Mouse (Mus musculus): ENCODE measurements around the gene Gm21985.
"Not testable (repeated sequence)": the region's sequence is repeated elsewhere in the genome, so short reads cannot be mapped to it uniquely, and the experiment has no call there.

The Gm21985 gene

DNA sequence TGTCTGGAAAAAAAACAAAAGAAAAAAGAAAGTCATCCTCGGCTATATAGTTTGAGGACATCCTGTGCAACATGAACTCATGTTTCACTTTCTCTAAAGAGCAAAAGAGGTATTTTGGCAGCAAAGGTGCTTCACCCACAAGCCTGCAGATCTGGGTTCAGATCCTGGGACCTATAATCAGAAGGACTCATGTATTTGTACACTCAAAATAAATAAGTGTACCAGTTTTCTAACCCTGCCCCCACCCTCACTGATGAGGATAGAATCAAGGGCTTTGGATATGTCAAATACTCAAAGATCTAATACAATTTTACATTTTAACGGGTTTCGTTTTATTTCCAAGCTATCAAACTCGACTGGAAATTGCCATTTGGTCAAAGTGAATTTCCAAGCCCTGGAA, 1.8 kb upstream of the Gm21985 start:
- no peak for DNase-seq (ENCODE audit: low read depth, low spot score)

GRCm38 (mm10) chr2:112265448-112266241, 469 bp upstream of the Gm21985 start, which contains the start of gene Slc12a6:
Gene Slc12a6, plus strand, starts transcription at chr2:112265825.
- DNase-seq (ENCODE audit: low read depth, low spot score) = peak; percentile 95

- peak; percentile 19 for DNase-seq (ENCODE audit: low read depth, low spot score)
Observed at GRCm38 (mm10) chr2:112266780-112267179, 666 bp downstream of the Gm21985 start.

DNA sequence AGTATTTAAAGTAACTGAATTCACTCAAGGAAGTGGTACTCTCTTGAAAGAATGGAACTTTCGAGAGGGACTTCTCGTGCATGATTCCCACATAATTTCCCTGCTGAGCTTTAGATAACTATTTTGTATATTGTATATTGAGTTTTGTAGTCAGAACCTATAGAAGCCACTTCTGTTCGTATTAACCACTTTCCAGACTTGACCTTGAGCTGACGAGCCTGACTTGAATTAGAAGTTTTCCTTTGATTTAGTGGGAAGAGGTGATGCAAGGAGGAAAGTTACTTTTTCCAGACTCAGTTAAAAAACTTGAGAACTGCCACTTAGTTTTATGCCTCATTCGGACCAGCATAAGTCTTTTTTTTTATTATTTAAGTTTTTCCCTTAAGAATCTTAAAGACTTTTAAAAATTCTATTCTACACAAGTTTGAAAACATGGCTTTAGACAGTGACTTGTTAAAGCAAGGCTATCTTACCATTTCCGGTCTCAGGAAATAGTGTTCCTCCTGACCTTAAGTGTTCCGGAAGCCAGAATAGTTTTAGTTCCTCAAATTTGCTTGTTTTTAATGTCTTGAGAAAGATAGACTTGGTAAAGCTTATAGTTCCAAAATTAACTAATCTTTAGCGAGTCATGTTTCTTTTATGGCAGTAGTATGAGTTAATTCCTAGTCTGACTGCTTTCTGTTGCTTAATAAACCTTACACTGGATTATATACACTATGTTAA, 1.6 kb downstream of the Gm21985 start:
- peak; percentile 41 for DNase-seq (ENCODE audit: low read depth, low spot score)

DNA sequence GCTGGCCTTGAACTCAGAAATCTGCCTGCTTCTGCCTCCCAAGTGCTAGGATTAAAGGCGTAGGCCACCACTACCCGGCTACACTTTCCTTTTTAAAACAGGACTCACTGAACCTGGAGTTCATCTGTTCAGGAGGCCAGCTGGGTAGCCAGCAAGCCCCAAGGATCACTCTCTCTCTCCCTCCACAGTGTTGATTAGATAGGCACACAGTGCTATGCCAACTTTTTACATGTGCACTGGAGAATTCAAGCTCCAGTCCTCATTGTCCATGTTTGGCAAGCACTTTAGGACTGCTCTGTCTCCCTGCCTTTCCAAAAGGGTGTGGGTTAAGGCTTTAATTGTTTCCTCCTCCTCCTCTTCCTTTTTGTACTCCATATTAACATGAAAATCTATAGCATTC, 3.9 kb downstream of the Gm21985 start:
- DNase-seq (ENCODE audit: low read depth, low spot score) = no peak

GRCm38 (mm10) chr2:112272909-112273308, 6.8 kb downstream of the Gm21985 start:
- DNase-seq (ENCODE audit: low read depth, low spot score) = no peak

DNA sequence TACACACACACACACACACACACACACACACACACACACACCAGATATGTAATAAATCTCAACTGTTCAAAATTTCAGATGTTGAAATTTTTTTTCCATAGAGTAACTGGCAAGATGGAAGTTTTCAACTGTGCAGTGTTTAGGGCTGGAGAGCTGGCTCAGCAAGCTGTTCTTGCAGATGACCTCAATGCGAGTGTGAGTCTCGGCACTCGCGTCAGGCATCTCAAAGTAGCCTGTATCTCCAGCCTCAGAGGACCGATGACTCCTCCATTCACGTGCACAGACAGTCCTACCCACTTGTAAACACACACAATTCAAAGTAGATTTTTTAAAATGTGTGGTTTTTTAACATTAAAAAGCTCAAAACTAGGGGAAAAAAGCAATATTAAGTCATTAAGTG, 7.4 kb downstream of the Gm21985 start:
- no peak for DNase-seq (ENCODE audit: low read depth, low spot score)

DNA sequence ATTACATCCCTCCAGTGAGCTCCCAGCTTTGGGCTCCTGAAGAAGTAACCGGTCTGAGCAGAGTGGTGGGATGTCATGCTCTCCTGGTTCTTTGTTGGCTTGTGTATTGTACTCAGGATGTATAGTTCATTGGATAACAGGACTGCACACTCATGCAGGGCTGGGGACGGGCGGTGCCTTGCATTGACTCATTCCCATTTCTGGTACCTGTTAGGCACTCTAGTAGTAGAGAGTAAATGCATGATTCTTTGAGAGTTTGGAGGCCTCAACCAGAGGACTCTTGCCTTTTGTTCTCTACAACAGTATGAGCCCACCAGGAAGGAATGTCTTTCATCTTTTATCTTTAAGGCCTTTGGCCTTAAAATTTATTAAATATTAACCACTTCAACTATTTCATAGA, 10.8 kb downstream of the Gm21985 start:
- no peak for DNase-seq (ENCODE audit: low read depth, low spot score)

DNA sequence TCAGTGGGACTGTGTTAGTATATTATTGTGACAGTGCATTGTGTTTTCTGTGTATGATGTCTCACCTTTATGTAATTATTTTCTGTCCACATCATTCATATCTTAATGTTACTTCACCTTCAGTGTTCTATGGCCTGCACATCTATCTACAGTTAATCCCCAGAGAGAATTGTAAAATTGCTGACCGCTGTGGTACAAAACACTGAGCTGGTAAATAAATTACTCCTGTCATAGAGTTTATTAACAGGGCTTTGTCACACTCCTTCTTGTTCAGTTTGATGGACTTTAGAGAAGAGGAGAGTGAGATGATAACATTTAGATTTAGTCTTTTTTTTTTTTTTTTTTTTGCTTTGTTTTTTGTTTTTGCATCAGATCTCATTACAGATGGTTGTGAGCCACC, 16.7 kb downstream of the Gm21985 start:
- no peak for DNase-seq (ENCODE audit: low read depth, low spot score)

DNA sequence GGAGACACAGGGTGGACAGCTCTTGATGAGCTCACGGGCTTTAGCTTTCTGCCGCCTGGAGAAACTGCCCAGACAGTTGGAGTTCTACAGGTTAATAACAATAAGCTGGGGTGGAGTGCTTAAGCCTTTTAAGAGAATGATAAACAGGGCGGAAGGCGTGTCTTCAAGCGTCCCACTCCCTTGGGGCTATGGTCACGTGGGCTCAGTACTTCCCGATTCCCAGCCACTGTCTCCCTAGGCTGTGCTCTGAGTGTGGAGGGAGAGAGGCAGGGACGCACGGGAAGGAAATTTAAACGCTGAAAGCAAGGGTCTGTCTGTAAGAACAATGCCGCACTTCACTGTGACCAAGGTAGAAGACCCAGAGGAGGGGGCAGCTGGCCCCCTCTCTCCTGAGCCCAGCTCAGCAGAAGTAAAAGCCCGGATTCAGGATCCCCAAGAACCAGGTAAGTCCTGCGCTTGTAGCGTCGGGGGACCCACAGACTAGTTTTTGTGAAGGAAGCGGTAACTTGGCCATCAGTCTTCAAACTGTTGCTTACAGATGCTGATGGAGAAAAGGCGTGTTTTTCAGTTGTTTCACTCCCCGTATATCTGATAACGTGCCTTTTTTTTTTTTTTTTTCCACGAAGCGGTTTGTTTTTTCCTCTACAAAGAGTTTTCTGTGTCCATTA, 18.4 kb downstream of the Gm21985 start:
- DNase-seq (ENCODE audit: low read depth, low spot score) = peak; percentile 51

DNA sequence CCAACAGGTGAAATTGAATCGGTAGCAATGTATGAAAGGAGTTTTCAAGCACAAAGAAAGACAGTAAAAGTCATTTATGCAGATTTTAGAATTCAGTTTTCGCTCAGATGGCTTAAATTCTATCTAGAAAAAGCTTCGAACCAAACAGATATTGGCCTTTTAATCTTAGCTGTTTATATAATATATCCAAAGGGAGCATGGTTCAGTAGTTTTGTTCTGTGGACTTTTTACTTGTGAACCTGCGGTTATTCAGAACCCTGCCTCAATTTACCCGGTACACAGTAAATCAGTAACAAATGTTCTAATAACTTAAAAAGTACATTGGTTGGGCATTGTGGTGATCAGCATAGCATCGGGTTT, 18.9 kb downstream of the Gm21985 start:
- DNase-seq (ENCODE audit: low read depth, low spot score) = no peak

DNA sequence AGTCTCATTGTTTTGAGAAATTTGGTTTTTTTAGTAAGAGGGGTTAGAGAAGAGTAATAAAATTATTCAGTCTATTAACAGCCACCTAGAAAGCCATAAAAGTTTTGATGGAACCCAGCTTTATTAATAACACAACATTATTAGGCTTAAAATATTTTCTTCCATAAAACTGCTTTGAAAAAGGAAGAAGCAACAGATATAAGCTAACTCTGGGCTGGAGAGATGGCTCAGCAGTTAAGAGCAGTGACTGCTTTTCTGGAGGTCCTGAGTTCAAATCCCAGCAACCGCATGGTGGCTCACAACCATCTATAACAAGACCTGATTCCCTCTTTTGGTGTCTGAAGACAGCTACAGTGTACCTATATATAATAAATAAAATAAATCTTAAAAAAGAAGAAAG, 19.9 kb downstream of the Gm21985 start:
- not testable (repeated sequence) for DNase-seq (ENCODE audit: low read depth, low spot score)

DNA sequence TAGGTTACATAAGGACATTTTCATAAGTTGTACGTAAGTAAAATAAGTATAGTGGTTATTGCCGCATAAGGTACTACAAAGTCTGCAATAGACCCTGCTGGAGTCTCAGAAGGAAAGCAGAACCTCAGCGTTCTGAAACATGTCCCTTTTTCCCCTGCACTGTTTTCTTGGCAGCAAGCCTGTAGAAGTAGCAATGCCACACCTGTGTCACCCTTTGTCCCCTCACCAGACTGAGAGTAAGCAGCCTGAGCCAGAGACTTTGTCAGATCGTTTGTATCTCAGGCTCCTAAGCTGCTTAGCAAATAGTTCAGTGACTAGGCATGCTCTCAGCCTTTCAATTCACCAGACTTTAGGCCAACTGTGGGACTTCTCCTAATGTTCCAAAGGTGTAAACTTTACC, 20.9 kb downstream of the Gm21985 start:
- DNase-seq (ENCODE audit: low read depth, low spot score) = no peak

GRCm38 (mm10) chr2:112289507-112289906, 23.4 kb downstream of the Gm21985 start:
- DNase-seq (ENCODE audit: low read depth, low spot score) = no peak

DNA sequence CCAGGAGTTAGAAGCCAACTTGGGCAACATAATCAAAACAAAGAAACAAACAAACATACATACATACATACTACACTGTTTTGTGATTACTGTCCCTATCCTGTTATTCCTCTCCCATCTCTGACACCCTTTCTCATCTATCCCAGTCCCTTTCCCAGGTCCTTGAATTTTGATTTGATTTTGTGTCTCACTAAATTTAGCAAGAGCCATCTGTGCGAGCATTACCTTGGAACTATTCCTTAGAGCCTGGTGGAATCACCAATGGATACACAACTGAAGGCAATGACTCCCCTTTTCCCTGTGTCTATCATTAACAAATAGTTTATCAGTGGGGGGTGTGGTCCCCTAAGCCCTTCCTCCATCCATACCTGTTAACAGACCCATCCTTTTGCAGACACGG, 26.7 kb downstream of the Gm21985 start:
- no peak for DNase-seq (ENCODE audit: low read depth, low spot score)

- DNase-seq (ENCODE audit: low read depth, low spot score) = no peak
Observed at GRCm38 (mm10) chr2:112296211-112296610, 30.1 kb downstream of the Gm21985 start.

DNA sequence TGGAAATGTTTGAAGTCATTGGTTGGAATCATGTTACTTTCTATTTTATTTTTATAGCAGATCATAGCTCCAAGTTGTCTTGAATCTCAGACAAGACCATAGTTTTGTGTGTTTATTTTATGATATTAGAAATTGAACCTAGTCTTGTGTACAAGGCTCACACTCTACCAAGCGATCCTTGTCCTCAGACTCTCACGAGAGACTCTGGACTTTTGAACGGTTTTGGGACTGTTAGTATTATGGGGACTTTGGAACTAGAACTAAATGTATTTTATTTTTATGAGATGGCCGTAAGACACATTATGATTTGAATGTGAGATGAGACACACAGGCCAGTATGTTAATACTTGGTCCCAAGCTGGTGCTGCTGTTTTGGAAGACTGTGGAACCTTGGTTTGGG, 32.1 kb downstream of the Gm21985 start:
- no peak for DNase-seq (ENCODE audit: low read depth, low spot score)

DNA sequence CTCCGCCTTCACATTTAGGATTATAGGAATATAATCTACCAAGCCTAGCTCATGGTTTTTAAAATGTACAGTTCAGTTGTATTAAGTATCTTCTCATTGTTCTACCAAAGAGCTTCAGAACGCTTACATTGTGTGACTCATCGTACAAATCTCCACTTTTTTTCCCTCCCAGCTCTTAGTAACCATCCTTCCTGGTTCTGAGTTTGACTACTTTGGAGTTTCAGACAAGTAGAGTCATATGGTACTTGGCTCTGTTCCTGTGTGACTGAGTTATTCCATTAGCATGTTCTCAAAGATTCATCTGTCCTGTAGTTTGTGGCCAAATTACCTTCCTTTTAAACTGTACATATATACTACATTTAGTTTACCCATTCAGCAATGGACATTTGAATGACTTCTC, 42.6 kb downstream of the Gm21985 start:
- no peak for DNase-seq (ENCODE audit: low read depth, low spot score)

- no peak for DNase-seq (ENCODE audit: low read depth, low spot score)
Observed at GRCm38 (mm10) chr2:112309161-112309600, 43.1 kb downstream of the Gm21985 start.

- DNase-seq (ENCODE audit: low read depth, low spot score) = no peak
Observed at GRCm38 (mm10) chr2:112315638-112316037, 49.5 kb downstream of the Gm21985 start.

DNA sequence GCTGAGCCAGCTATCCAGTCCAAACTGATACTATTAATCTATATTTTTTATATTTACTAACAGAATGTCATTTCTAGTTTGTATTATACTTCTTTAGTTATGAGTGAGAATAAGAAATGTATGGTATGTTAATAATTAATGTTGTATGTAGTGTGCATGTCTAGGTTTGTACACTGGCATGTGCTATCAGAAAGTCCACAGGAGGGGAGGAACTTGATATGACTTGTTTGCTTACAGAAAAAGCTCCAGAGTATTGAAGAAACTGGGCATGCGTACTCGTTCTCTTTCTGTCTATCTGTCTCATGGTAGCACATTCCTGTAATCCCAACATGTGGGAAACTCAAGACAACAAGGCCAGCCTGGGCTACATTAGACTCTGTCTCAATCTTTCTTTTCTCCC, 52.1 kb downstream of the Gm21985 start:
- DNase-seq (ENCODE audit: low read depth, low spot score) = no peak

GRCm38 (mm10) chr2:112318905-112319304, 52.8 kb downstream of the Gm21985 start:
- DNase-seq (ENCODE audit: low read depth, low spot score) = no peak

Measured in CD4-positive helper T cell, adult 2 months (primary cell).